Mouse (Mus musculus) forebrain, embryonic 10.5 days (tissue): ENCODE measurements around the gene Ifi47. TPM values are rescaled to one million over a fixed set of nuclear protein-coding genes. Genes with fewer than 3 reads are reported as not detected.

ENCODE experiments used
- DNase-seq: peaks from one replicate; pipeline ENCODE4 v3.0.0-alpha.2; 2017; ENCODE audit warnings: low spot score; ENCODE audit errors: extremely low spot score
- H3K27ac ChIP-seq: fragments of 300-500 bp; sonication (generic); 2 replicates; pipeline ENCODE4 v1.5.1; 2016; ENCODE audit warnings: mild to moderate bottlenecking
- H3K27me3 ChIP-seq: fragments of 300-500 bp; sonication (generic); 2 replicates; pipeline ENCODE4 v1.6.1; 2016; ENCODE audit warnings: mild to moderate bottlenecking; ENCODE audit not compliant: poor library complexity, severe bottlenecking
- H3K36me3 ChIP-seq: fragments of 300-500 bp; sonication (generic); replicated peaks from 2 replicates; pipeline ENCODE4 v1.6.1; 2016; ENCODE audit warnings: mild to moderate bottlenecking, moderate library complexity
- H3K4me1 ChIP-seq: fragments of 300-500 bp; sonication (generic); 2 replicates; pipeline ENCODE4 v1.6.1; 2016
- H3K4me3 ChIP-seq: fragments of 300-500 bp; sonication (generic); 2 replicates; pipeline ENCODE4 v1.5.1; 2016; ENCODE audit warnings: mild to moderate bottlenecking, moderate library complexity
- H3K9me3 ChIP-seq: fragments of 300-500 bp; sonication (generic); 2 replicates; pipeline ENCODE4 v1.6.1; 2016; ENCODE audit warnings: mild to moderate bottlenecking, moderate library complexity
- WGBS: fragments of 180-500 bp; shearing (Covaris S2); methylation state at CpG from one replicate; pipeline ENCODE4 v1.1.7; 2016; 5-methylcytosine and 5-hydroxymethylcytosine counted together
- polyA plus RNA-seq: library from polyadenylated mRNA; unstranded; fragments of >200 nt; fragmentation: Nextera tagmentation; extraction: Ambion mirVana; gene quantifications from 2 replicates; pipeline ENCODE4 v1.2.1, GENCODE M21; 2016

Gene Ifi47
- polyA plus RNA-seq, 1 experiment from 2014 or later, result 0.62 TPM

DNA sequence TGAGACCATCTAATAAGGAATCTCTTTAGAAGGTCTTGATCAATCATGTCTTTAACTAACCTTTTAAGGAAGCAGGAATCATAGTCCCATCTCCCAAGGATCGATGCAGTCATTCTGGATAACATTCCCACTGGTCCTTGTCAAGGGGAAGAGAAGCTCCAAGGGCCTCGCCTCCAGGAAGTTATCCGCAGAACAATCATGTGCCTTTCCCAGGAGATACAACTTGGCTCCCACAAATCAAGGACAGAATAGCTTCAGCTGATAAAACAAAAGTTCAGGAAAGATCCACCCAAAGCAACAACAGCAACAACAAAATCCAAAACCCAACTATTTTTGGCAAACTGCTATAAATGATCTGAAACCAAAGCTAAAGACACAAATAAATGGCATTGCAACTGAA, 43.2 kb downstream of the Ifi47 start:
- DNase-seq, result no peak
- Histone ChIP-seq H3K9me3 (no peaks in the 10 kb centered on the region), H3K27ac (no peak overlapping the region), H3K4me3 (no peak overlapping the region), H3K4me1 (no peaks in the 10 kb centered on the region), H3K36me3 (no peaks in the 10 kb centered on the region), H3K27me3 (no peaks in the 10 kb centered on the region)
- WGBS, result 80% methylated on average over 3 of the region's 3 CpGs

DNA sequence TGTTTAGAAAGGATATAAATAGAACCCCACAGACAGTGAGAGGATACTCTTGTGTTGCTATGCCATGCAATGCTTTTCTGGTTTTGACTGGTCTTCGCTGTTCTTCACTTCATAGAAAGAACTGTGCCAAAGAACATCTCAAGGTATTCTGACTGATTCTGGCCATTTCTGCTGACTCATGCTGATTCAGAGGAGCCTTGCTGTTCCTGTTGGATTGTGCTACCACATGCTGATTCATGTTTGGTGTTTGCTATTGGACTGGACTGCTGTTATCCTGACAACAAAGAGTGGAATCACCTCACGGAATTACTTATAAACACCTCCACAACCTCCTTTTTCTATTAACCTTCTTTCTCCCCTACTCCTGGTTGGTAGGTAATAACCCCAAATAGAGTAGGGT, 47.8 kb downstream of the Ifi47 start:
- 90% methylated on average over 2 of the region's 2 CpGs for WGBS
- H3K36me3 ChIP-seq, result no peaks in the 10 kb centered on the region
- H3K9me3 ChIP-seq, result no peaks in the 10 kb centered on the region
- no peak for DNase-seq
- no peak overlapping the region for H3K4me3 ChIP-seq
- no peak overlapping the region for H3K27ac ChIP-seq
- H3K27me3 ChIP-seq, result no peaks in the 10 kb centered on the region
- H3K4me1 ChIP-seq, result no peaks in the 10 kb centered on the region

DNA sequence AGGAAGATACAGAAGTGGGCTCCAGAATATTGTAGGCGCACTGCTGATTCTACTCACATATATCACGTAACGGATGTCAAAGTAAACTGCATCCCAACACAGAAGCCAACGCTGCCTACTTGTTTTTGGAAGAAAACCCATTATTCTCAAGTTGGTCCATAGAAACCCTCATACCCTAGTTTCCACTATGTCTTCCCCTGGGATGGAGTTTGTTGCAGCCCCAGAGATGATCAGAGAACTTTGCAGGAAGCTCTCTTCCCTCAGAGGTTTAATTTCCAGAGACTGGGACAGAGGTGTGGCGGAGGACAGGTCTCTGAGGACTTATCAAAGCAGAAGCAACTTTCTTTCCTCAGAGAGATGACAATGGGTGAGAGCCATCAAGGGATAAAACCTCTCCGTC, 65.6 kb downstream of the Ifi47 start, which contains the start of gene Olfr1395:
Gene Olfr1395 (plus strand): TSS at position 301 of the 400 bp plus-strand sequence.
- Histone ChIP-seq H3K4me3 (no peak within 1 kb of the TSS), H3K9me3 (no peaks in the 10 kb centered on the region), H3K36me3 (no peaks in the 10 kb centered on the region), H3K27me3 (no peaks in the 10 kb centered on the region), H3K27ac (no peak within 1 kb of the TSS), H3K4me1 (no peaks in the 10 kb centered on the region)
- 97% methylated on average over 6 of the region's 6 CpGs for WGBS
- no peak for DNase-seq

Other genes with a start within 250 kb of the Ifi47 start
- gene Gm12184, start 249.9 kb upstream of the Ifi47 start, polyA plus RNA-seq, result 2.3 and 4.3 TPM in 2 replicates
- 1.2 and 1.6 TPM in 2 replicates for gene Irgm1, start 204.9 kb upstream of the Ifi47 start, polyA plus RNA-seq
- gene Gm5431, start 174.4 kb upstream of the Ifi47 start, polyA plus RNA-seq, result 0.06 TPM in 1 of 2 replicates, not detected in the other
- gene Psme2b, start 130.4 kb upstream of the Ifi47 start, polyA plus RNA-seq, result 1.4 and 1.5 TPM in 2 replicates
- not detected in 2 replicates for gene Olfr56, start 97.7 kb upstream of the Ifi47 start, polyA plus RNA-seq
- gene 9930111J21Rik1, start 97.2 kb upstream of the Ifi47 start, polyA plus RNA-seq, result 0.22 and 0.45 TPM in 2 replicates
- not detected in 2 replicates for gene Gm12185, start 84.4 kb upstream of the Ifi47 start, polyA plus RNA-seq
- not detected in 2 replicates for gene Tgtp1, start 82.4 kb upstream of the Ifi47 start, polyA plus RNA-seq
- gene 9930111J21Rik2, start 25.3 kb upstream of the Ifi47 start, polyA plus RNA-seq, result 0.12 and 0.32 TPM in 2 replicates
- gene Tgtp2, start 12.4 kb upstream of the Ifi47 start, polyA plus RNA-seq, result not detected in 2 replicates
- not detected in 2 replicates for gene Olfr1396, start 38.3 kb downstream of the Ifi47 start, polyA plus RNA-seq
- gene Olfr1395, start 65.7 kb downstream of the Ifi47 start, polyA plus RNA-seq, result not detected in 2 replicates
- not detected in 2 replicates for gene Olfr1394, start 77.8 kb downstream of the Ifi47 start, polyA plus RNA-seq
- 0.07 and 0.14 TPM in 2 replicates for gene Btnl9, start 110.6 kb downstream of the Ifi47 start, polyA plus RNA-seq
- gene Zfp62, start 126.7 kb downstream of the Ifi47 start, polyA plus RNA-seq, result 42.3 and 49.2 TPM in 2 replicates
- 39.6 and 44.9 TPM in 2 replicates for gene Mgat1, start 167.6 kb downstream of the Ifi47 start, polyA plus RNA-seq
- 0.07 TPM in 1 of 2 replicates, not detected in the other for gene Olfr1393, start 201.7 kb downstream of the Ifi47 start, polyA plus RNA-seq
- not detected in 2 replicates for gene Olfr1392, start 208.7 kb downstream of the Ifi47 start, polyA plus RNA-seq
- gene Olfr10, start 228.2 kb downstream of the Ifi47 start, polyA plus RNA-seq, result not detected in 2 replicates
- gene Olfr1391, start 246.2 kb downstream of the Ifi47 start, polyA plus RNA-seq, result not detected in 2 replicates